Mouse (Mus musculus): ENCODE measurements around the gene Rai1.

Rai1 gene

GRCm38 (mm10) chr11:60163362-60163761 lies 58.5 kb downstream of the Rai1 start:
- DNase-seq (ENCODE audit: low read depth), result no peak

GRCm38 (mm10) chr11:60164450-60164849 lies 59.6 kb downstream of the Rai1 start:
- DNase-seq (ENCODE audit: low read depth), result no peak

DNA sequence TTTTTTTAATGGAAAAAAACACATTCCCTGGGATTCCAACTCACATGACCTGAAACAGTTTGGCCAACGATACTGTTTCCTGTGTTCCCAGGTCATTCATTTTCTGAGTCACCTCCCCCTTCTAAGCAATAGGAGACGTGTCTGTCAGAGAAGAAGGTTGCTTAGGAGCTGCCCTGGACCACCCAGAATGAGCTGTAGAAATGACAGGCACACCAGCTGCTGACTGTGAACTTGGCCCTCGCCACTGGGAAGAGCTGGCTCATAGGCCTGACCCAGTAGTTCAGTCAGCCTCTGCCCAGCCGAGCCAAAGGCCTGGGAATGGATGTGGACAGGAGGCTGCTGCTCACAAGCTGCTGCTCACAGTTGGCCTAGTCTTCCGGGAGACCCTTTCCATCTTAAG lies 60.3 kb downstream of the Rai1 start:
- DNase-seq (ENCODE audit: low read depth), result peak; percentile 63

DNA sequence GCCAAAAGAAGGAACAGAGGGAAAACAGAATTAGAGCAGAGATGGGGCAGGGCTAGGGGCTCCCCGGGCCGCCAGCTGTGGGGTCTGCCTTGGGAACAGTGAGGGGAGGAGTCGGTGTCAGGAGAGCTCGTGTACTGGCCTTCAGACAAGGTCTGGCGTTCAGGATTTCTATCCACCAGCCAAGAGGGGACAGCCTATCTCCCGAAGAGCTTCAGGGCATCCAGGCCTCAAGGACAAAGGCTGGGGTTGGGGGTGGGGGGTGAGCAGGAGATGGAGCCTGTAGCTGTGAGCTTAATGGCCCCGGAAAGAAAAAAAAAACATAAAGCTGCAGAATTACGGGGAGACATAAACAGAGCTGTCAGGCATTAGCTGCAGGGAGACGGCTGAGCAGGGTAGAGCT lies 64.0 kb downstream of the Rai1 start:
- DNase-seq (ENCODE audit: low read depth), result no peak

DNA sequence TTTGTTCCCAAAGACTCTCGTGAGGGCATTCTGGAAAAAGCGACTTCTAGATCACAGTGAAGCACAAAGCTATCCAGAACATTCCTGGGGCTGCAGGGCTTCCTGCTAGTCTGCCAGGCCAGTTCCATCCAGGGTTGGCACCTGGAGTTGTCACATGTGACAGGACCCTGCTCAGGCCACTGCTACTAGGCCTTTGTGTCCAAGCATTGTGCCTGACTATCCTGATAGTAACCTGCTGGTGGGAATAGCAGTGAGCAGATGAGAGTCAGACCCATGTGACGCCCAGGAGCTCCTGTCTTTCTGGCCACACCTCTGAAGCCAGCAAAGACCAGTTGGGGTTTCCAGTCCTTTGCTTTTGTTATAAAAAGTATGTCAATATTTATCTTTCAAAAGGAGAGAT lies 67.3 kb downstream of the Rai1 start:
- no peak for DNase-seq (ENCODE audit: low read depth)

GRCm38 (mm10) chr11:60173606-60174184 lies 68.9 kb downstream of the Rai1 start:
- no peak for DNase-seq (ENCODE audit: low read depth)

DNA sequence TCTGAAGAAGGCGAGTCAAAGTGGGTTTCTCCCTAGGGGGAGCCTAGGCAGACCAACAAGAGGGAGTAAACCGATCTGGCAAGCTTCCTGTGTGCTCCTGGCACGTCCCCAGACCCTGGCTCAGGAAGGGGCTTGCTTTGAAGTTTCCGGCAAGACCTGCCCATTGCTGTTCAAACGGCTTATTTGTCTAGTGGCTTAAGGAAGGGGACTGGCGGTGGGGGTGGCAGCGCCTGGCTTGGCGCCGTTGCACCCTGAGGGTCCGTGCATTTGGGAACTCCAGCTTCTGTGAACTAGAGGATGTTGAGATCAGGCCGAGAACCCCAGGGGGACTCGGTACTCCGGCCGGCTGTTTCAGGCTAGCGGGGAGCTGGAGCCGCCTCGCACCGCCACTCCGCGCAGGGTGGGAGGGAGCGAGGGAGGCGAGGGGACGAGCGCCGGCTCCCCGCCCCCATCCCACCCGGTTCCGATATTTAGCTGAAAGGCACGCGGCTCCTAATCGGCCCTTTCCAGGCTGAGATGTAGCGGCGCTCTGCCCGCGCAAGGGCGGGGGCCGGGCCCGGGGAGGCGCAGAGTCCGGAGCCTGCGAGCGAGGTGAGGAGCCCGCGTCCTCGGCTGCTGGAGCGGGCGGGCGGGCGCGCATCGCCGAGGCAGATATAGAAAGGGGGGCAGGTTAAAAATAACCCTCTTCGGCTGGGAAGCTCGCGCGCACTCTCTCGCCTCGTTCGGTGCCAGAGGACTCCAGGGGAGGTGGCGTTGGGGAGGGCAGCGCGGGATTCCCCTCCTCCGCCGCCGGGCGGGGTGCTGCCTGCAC lies 70.8 kb downstream of the Rai1 start:
- peak; percentile 71 for DNase-seq (ENCODE audit: low read depth)

GRCm38 (mm10) chr11:60176182-60176974 lies 71.6 kb downstream of the Rai1 start:
- DNase-seq (ENCODE audit: low read depth), result peak; percentile 54

- DNase-seq (ENCODE audit: low read depth), result no peak
Measured at GRCm38 (mm10) chr11:60176975-60177657, 72.3 kb downstream of the Rai1 start.

DNA sequence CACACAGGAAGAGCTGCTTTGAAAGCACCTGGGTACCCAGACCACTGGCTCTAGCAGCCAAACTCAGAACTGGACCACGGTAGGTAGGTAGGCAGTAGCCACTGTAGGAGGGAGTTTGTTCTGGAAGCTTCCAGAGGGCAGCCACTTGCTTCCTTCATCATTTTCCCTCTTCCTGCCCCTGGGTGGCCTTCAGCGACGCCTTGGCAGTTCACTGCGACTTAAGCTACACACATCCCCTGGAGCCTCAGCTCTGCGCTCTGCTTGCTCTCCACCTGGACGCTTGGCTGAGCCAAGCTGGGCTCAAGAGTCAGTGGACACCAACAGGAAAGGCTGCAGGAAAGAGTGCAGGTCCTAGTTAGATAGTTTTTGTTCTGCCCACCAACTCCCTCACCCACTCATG lies 73.2 kb downstream of the Rai1 start:
- DNase-seq (ENCODE audit: low read depth), result no peak

DNA sequence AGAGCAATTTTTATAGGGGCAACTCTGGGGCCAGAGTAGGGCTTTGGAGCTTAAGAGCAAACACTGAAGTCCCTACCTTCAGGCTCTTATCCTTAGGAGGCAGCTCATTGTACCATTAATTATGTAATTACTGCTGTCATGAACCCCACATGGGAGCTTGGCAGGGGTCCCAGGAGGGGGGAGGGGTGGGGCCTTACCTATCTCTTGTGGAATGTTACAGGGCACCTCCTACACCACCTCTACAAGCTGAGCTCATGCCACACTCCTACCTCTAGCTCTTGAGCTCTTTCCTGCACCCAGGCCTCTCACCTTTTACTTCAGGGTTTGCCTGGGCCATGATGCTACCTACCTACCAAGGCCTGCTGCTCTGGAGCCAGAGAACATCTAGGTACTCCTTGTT lies 73.7 kb downstream of the Rai1 start:
- DNase-seq (ENCODE audit: low read depth), result no peak

- DNase-seq (ENCODE audit: low read depth), result peak; percentile 73
Measured at GRCm38 (mm10) chr11:60182116-60182670, 77.4 kb downstream of the Rai1 start.

GRCm38 (mm10) chr11:60182741-60183140 lies 77.9 kb downstream of the Rai1 start:
- DNase-seq (ENCODE audit: low read depth), result no peak

GRCm38 (mm10) chr11:60184346-60185325 lies 79.8 kb downstream of the Rai1 start:
- DNase-seq (ENCODE audit: low read depth), result no peak

DNA sequence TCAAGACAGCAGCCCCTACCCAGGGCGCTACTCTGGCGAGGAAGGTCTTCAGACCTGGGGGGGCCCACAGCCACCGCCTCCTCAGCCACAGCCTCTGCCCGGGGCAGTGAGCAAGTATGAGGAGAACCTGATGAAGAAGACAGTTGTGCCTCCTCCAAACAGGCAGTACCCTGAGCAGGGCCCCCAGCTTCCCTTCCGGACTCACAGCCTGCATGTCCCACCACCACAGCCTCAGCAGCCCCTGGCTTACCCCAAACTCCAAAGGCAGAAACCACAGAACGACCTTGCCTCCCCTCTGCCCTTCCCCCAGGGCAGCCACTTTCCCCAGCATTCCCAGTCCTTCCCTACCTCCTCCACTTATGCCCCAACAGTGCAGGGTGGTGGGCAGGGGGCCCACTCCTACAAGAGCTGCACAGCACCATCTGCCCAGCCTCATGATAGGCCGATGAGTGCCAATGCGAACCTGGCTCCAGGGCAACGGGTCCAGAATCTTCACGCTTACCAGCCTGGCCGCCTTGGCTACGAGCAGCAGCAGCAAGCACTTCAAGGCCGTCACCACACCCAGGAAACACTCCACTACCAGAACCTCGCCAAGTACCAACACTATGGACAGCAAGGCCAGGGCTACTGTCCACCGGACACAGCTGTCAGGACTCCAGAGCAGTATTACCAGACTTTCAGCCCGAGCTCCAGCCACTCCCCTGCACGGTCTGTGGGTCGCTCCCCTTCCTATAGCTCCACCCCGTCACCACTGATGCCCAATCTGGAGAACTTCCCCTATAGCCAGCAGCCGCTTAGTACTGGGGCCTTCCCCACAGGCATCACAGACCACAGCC lies 80.8 kb downstream of the Rai1 start:
- DNase-seq (ENCODE audit: low read depth), result no peak

- DNase-seq (ENCODE audit: low read depth), result no peak
Measured at GRCm38 (mm10) chr11:60187070-60187469, 82.3 kb downstream of the Rai1 start.

- DNase-seq (ENCODE audit: low read depth), result no peak
Measured at GRCm38 (mm10) chr11:60188275-60188853, 83.6 kb downstream of the Rai1 start.

GRCm38 (mm10) chr11:60189501-60190040 lies 84.8 kb downstream of the Rai1 start:
- no peak for DNase-seq (ENCODE audit: low read depth)

DNA sequence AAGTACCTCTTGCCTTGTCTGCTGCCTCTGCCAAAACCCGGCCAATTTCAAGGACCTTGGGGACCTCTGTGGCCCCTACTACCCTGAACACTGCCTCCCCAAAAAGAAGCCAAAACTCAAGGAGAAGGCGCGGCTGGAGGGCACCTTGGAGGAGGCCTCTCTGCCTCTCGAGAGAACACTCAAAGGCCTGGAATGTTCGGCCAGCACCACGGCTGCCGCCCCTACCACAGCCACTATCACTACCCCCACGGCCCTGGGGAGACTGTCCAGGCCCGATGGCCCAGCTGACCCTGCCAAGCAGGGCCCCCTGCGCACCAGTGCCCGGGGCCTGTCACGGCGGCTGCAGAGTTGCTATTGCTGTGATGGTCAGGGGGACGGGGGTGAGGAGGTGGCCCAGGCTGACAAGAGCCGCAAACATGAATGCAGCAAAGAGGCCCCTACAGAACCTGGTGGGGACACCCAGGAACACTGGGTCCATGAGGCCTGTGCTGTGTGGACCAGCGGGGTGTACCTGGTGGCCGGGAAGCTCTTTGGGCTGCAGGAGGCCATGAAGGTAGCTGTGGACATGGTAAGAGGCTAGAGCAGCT lies 85.3 kb downstream of the Rai1 start:
- no peak for DNase-seq (ENCODE audit: low read depth)

Data from NIH3T3 (cell line).